Mouse (Mus musculus) left cerebral cortex, postnatal 25 days (tissue): Measurements from ENCODE around the gene Cpeb3. TPM values are rescaled to one million over a fixed set of nuclear protein-coding genes. Genes with fewer than 3 reads are reported as not detected.
"Not testable (repeated sequence)": the region's sequence is repeated elsewhere in the genome, so short reads cannot be mapped to it uniquely, and the experiment has no call there.

Experiments
- DNase-seq, 2 experiments: peaks; one replicate each; pipeline ENCODE4 v3.0.0; 2022; ENCODE audit warnings: low spot score in 2 of 2, mixed read lengths in 1 of 2
- intact Hi-C: fragments of 180-260 bp; cut with DNase I; formaldehyde crosslinking; loops from one replicate; pipeline ENCODE4 v1.15.1; 2025
- total RNA-seq, 2 experiments: library from RNA; stranded (reverse); gene quantifications; 2 replicates each; pipeline ENCODE4 v1.2.3; 2021

Cpeb3 gene
- total RNA-seq, 2 experiments from 2014 or later = 78.9 to 83.5 TPM

- intact Hi-C loops = loop anchor here (5.0 kb wide), 2 partner anchors 95 to 120 kb away; no protein-coding TSS in a partner anchor
These were observed 35.8 kb downstream of the Cpeb3 start for GRCm38 (mm10) chr19:37172566-37173130.

GRCm38 (mm10) chr19:37172096-37172495 lies 36.3 kb downstream of the Cpeb3 start:
- peak in 1 of 2 experiments; percentile 14 for DNase-seq
- intact Hi-C loops = loop anchor here (5.0 kb wide), 2 partner anchors 95 to 120 kb away; no protein-coding TSS in a partner anchor

More at GRCm38 (mm10) chr19:37172566-37173130, 35.8 kb downstream of the Cpeb3 start:
- DNase-seq = peak; percentile 22 to 24

GRCm38 (mm10) chr19:37156770-37157336 lies 51.5 kb downstream of the Cpeb3 start:
- no peak for DNase-seq
- intact Hi-C loops = no loop called here

- DNase-seq = no peak
- intact Hi-C loops = no loop called here
These were observed 52.4 kb downstream of the Cpeb3 start for GRCm38 (mm10) chr19:37156040-37156439.

DNA sequence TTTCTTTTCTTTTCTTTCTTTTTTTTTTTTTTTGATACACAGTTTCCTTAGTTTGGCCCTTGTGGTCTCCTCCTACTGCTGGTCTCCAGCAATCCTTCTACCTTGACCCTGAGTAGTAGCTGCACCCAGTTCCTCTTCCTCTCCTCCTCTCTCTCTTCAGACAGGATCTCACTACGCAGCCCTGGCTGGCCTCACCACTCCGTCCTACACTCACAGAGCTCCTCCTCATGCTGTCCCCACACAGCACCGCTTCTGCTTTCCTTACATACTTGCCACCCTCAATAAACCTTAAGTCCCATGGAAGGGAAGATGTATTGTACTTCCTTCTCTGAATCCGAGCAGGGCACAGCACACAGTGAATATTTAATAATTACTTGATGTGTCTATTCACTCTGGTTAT lies 61.3 kb downstream of the Cpeb3 start:
- intact Hi-C loops = no loop called here
- DNase-seq = peak in 1 of 2 experiments; percentile 18

DNA sequence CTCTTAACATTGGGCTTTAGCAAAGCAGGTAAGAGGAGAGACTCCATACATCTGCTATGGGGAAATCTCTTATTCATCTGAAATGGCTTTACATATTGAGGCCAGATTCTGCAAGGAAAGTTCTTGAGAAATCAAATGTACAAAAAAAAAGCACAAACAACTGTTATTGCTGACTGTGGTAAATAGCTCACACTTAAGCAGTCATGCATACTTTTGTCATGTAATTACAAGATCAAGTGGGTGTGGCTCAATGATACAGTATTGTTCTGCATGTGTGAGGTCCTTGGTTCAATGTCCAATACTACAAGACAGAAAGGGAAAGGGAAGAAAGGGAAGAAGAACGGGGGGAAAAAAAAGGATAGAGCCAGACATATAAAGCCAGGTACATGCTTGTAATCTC lies 62.6 kb downstream of the Cpeb3 start:
- DNase-seq = no peak
- intact Hi-C loops = no loop called here

- intact Hi-C loops = no loop called here
- no peak for DNase-seq
These were observed 63.0 kb downstream of the Cpeb3 start for GRCm38 (mm10) chr19:37145401-37145800.

GRCm38 (mm10) chr19:37141623-37142022 lies 66.8 kb downstream of the Cpeb3 start:
- intact Hi-C loops = no loop called here

DNA sequence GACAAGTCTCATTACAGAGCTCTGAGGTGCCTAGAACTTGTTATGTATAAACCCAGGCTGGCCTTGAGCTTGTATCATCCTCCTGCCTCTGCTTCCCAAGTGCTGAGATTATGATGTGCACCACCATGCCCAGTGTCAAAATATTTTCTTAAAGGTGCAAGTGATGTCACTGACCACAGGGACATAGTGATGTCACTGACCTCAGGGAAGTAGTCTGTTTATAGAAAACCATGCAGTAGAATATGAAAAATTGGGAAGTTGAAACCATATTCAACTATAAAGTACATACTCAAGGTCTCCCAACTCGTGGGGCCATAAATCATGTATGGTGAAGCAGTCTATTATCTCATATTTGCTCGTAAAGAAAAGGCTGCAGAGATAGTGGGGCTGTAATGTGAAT lies 71.3 kb downstream of the Cpeb3 start:
- DNase-seq = no peak
- intact Hi-C loops = no loop called here

More at GRCm38 (mm10) chr19:37141623-37142022, 66.8 kb downstream of the Cpeb3 start:
- DNase-seq = no peak

DNA sequence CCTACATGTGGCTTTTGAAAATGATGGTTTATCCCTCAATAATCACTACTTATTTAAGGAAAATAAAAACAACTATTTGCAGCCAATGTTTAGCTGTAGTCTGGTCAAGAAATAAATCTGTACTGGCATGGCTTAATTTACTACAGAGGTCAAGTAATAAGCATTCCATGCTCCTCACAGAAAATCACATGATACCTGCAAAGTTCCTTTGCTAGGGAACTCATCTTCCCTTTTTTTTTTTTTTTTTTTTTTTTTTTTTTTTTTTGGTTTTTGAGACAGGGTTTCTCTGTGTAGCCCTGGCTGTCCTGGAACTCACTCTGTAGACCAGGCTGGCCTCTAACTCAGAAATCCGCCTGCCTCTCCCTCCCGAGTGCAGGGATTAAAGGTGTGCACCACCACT lies 72.9 kb downstream of the Cpeb3 start:
- intact Hi-C loops, DNase-seq: not testable (repeated sequence)

DNA sequence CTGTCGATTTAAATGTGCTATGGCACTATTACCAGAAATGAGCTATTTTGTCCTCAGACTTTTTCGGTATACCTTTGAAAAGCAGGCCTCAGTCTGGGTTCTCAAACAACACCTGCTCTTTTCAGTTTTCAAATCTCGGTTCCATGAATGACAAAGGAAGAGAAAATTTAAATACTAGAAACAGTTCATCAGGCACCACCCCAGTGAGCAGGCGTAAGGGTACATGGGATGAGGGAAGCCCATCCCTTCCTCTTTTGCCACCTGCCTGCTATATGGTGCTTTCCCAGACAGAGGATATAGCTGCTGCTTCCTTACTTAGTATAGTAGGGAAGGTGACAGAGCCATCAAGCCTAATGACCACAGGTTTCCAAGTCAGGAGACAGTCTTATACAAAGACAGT lies 74.7 kb downstream of the Cpeb3 start:
- intact Hi-C loops = no loop called here
- no peak for DNase-seq

DNA sequence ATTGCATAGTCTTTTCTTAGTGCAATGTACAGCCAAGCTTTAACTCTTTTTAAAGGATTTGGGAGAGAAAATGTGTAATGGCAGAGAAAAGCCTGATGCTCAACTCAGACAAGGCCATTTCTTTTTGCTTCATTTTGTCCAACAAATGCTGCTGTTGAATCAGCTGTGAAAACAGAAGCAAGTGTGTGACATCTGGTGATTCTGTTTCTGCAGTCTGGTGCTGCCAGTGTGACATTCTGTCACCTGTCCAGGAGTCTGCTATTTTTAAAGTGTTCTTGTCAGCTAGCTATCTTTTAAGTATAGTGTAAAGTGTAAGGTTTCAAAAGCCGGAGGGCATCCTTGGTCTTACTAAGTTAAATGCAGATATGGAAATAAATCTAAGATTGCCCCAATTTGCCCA lies 76.7 kb downstream of the Cpeb3 start:
- intact Hi-C loops = no loop called here
- DNase-seq = peak in 1 of 2 experiments; percentile 44

DNA sequence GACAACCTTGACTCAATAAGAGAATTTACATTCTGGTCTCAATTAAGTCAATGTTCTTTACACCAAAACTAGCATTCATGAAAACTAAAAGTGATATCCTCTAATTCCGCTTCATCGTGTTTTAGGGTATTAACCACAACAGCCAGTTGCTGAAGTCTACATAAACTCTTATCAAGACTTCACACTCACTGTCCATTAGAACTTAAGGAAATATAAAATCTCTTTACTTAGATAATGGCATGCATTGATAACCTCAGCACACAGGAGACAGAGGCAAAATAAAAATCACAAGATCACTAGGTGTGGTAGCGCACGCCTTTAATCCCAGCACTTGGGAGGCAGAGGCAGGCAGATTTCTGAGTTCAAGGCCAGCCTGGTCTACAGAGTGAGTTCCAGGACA lies 79.9 kb downstream of the Cpeb3 start:
- intact Hi-C loops = no loop called here

DNA sequence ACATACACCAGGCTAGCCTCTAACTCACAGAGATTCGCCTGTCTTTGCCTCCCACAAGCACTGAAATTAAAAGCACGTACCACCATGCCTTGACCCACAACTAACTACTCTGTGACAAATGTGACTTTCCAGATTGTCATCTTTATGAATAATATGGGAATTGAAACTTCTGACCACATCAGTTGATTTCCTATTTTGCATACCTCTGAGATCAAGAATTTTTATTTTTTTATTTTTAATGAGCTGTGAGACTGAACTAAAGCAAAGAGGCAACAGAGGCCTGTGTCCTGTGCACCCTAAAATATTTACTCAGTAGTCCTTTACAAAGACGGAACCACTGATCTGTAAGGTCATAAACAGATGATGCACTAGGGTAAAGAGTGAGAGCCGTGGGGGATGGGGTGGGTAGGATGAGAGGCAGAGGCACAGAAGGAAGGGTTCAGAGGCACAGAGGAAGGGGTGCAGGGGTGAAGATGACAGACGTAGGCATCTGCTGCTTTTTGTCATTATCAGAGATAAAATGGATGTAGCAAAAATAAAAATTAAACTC lies 81.3 kb downstream of the Cpeb3 start:
- no peak for DNase-seq

More for the DNA sequence above, 79.9 kb downstream of the Cpeb3 start:
- no peak for DNase-seq

GRCm38 (mm10) chr19:37124961-37125360 lies 83.4 kb downstream of the Cpeb3 start:
- intact Hi-C loops = no loop called here
- DNase-seq = no peak

More for the DNA sequence above, 81.3 kb downstream of the Cpeb3 start:
- intact Hi-C loops = no loop called here

DNA sequence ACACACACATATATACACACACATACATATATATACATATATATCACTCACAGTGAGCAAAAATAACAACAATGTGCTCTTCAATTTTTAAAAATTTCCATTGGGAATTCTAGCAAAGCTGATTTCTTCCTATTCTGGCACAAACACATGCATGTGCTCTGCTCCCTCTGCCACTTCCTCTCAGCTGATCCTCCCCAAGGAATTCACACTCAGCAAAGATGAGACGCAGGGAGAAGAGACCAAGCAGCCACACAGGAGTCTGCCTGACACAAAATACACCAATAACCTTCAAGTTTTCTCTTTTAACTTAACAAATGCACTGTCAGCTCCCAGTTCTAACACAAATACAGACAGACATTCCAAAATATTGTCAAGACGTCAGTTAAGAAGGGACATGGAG lies 89.1 kb downstream of the Cpeb3 start:
- intact Hi-C loops = no loop called here
- DNase-seq = peak in 1 of 2 experiments; percentile 30

DNA sequence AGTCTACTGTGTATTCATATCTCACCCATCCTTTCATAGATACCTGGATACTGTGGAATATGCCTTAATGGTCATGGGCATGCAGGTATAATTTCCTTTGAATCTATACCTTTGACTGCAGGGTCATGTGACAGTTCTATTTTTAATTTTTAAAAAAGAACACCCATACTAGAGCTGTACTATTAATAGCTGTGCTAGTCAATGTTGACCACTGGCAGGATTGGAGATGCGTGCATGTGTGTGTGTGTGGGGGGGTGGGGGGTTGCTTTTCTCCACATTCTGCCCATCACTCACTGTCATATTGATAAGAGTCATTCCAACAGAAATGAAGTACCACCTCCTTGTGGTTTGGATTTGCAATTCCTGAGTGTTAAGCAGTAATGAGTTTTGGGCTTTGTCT lies 92.6 kb downstream of the Cpeb3 start:
- no peak for DNase-seq
- intact Hi-C loops = no loop called here

GRCm38 (mm10) chr19:37115374-37115773 lies 93.0 kb downstream of the Cpeb3 start:
- intact Hi-C loops = no loop called here
- DNase-seq = no peak

DNA sequence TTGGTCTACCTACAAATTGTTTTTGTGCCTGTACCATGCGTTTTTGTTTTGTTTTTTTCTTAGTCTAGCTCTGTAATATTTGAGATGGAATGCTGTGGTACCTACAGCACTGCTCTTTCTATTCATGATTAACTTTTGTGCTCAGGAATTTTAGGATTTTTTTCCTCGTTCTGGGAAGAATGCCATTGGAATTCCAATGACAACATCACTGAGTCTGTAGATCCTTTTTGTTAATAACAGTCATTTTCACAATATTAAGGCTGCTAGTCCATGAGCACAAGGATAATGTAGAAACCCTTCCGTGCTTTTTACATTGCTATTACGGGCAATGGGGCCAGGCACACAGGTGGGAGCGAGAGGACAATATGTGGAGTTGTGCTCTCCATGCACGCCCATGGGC lies 96.6 kb downstream of the Cpeb3 start:
- intact Hi-C loops = no loop called here
- DNase-seq = no peak

DNA sequence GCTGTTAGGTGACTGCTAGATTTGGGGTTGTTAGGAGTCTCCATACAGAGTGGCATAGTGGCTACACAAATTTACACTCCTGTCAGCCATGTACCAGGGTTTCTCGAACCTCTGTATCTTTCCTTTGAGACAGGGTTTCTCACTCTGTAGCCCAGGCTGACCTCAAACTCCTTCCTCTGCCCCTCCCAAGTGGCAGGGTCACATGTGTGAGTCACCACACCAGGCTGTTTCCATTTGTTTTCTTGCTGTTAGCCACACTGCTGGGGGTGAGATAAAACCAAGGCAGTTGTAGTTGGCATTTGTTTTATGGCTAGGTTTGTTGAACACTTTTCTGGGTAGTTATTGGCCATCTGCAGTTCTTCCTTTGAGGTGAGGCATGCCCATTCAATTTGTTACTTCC lies 97.9 kb downstream of the Cpeb3 start:
- intact Hi-C loops = no loop called here
- no peak for DNase-seq

GRCm38 (mm10) chr19:37109853-37110252 lies 98.5 kb downstream of the Cpeb3 start:
- no peak for DNase-seq
- intact Hi-C loops = no loop called here
